In the genomic region with DNA sequence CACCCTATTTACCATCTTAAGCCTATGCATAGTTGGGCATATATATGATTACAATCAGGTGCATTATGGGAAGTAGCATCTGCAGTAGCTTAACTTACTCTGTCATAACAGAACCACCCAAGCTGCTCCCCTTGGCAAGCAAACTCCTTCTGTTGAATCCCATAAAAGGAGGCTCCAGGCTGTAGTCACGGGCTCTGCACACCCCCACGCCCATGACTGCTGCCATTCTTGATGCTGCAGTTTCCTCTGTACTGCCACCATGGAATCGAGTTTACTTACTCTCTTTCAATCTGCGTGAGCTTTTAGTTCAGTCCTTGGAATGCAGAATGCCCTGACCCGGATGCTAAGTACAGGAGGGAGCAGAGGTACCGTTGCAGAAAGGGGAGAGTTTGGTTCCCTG, we compare ENCODE assay signal across 15 mouse cellular contexts.
DNase-seq lines count a peak whose midpoint lies in the region; ATAC-seq and TF ChIP-seq lines count a peak whose summit lies in the region.
"Had no signal": no experiment of that assay in that cellular context is flagged by ENCODE, and none has a peak within 500 bp of the region (broad histone marks: within the 10 kb centered on the region; RNA-seq: fewer than 3 reads in every experiment).

No protein-coding gene starts in this region.

- TF ChIP-seq EP300 in heart, adult 2 months (IDR thresholded peaks at IDR 0.05; ENCODE audit: insufficient read depth, low read depth, low read length): no peak

- intact Hi-C loops in heart, adult 2 months (cut with DNase I): no loop called here

- TF ChIP-seq POLR2A in heart, adult 2 months (IDR thresholded peaks at IDR 0.05; ENCODE audit: insufficient read depth, low read depth, low read length): no peak

- H3K79me2 ChIP-seq in heart, adult 2 months (replicated peaks; ENCODE audit: control insufficient read depth, insufficient read depth, low read length): no peaks in the 10 kb centered on the region

- peak; percentile 89 for ATAC-seq in forebrain, postnatal 0 days

- no peak overlapping the region for H3K9ac ChIP-seq in heart, adult 2 months (ENCODE audit: low read depth, low read length)
- no peak overlapping the region for H3K9ac ChIP-seq in forebrain, postnatal 0 days
- H3K9ac ChIP-seq: embryonic facial prominence, embryonic 12.5 days; limb, embryonic 15.5 days had no signal

- TF ChIP-seq CTCF in heart, adult 2 months (IDR thresholded peaks at IDR 0.05): no peak
- TF ChIP-seq CTCF in forebrain, postnatal 0 days (IDR thresholded peaks at IDR 0.05; ENCODE audit: low read depth): no peak

- no peak overlapping the region for H3K4me3 ChIP-seq in heart, adult 2 months
- no peak overlapping the region for H3K4me3 ChIP-seq in forebrain, postnatal 0 days (ENCODE audit: low read depth, low read length)
- H3K4me3 ChIP-seq: embryonic facial prominence, embryonic 12.5 days; limb, embryonic 15.5 days had no signal

- H3K27ac ChIP-seq in heart, adult 2 months: no peak overlapping the region
- H3K27ac ChIP-seq in forebrain, postnatal 0 days (ENCODE audit: low read depth, low read length): peak overlapping the region; percentile 50; the same call in 1 of the 2 replicates
- H3K27ac ChIP-seq: embryonic facial prominence, embryonic 12.5 days; limb, embryonic 15.5 days had no signal

- peak; percentile 53 for DNase-seq in heart, adult 11 months
- DNase-seq in heart, adult 2 months: no peak
- DNase-seq in forebrain, postnatal 0 days: peak; percentile 79
- DNase-seq in layer of hippocampus, postnatal 14 days (ENCODE audit: low spot score in 2 of 2): peak; percentile 56 to 70
- peak; percentile 65 to 73 for DNase-seq in right cerebral cortex, postnatal 36 days (ENCODE audit: low spot score in 2 of 2)
- no peak for DNase-seq in ovary, postnatal 14 days (ENCODE audit: low spot score)
- DNase-seq in spleen, postnatal 36 days (ENCODE audit: low spot score in 2 of 2): no peak
- no peak for DNase-seq in liver
- DNase-seq: cerebellum, adult 18-20 months; kidney, adult 11 months; lung, postnatal 36 days; retina, postnatal 1 day; thymus, postnatal 14 days had no signal

- H3K27me3 ChIP-seq in heart, adult 2 months (ENCODE audit: control insufficient read depth, insufficient read depth, low read length): no peaks in the 10 kb centered on the region
- no peaks in the 10 kb centered on the region for H3K27me3 ChIP-seq in forebrain, postnatal 0 days (ENCODE audit: insufficient read depth, low read length)
- H3K27me3 ChIP-seq: embryonic facial prominence, embryonic 12.5 days; limb, embryonic 15.5 days had no signal

- no peaks in the 10 kb centered on the region for H3K9me3 ChIP-seq in forebrain, postnatal 0 days (ENCODE audit: low read length)
- H3K9me3 ChIP-seq: embryonic facial prominence, embryonic 12.5 days; limb, embryonic 15.5 days had no signal

- H3K4me2 ChIP-seq in forebrain, postnatal 0 days (ENCODE audit: low read depth): peak overlapping the region; percentile 23; the same call in 1 of the 2 replicates
- H3K4me2 ChIP-seq: embryonic facial prominence, embryonic 12.5 days; limb, embryonic 15.5 days had no signal

- no peaks in the 10 kb centered on the region for H3K36me3 ChIP-seq in heart, adult 2 months (ENCODE audit: control insufficient read depth, insufficient read depth, low read length)
- H3K36me3 ChIP-seq in forebrain, postnatal 0 days (ENCODE audit: insufficient read depth): no peaks in the 10 kb centered on the region
- H3K36me3 ChIP-seq: embryonic facial prominence, embryonic 12.5 days; limb, embryonic 15.5 days had no signal

- WGBS in heart, adult 2 months: 56% methylated on average over 6 of the region's 6 CpGs
- WGBS in forebrain, postnatal 0 days: 46% methylated on average over 6 of the region's 6 CpGs

- H3K4me1 ChIP-seq in heart, adult 2 months (ENCODE audit: control insufficient read depth, insufficient read depth, low read length): no peaks in the 10 kb centered on the region
- peaks cover 4% of the 10 kb centered on the region; the same call in 1 of the 2 replicates for H3K4me1 ChIP-seq in forebrain, postnatal 0 days (ENCODE audit: insufficient read depth)

Comparison
In these comparisons a context has a peak if more than half of its experiments do, and no peak if none do; other contexts are left out.
1. DNase-seq: peak in heart, adult 11 months (single experiment), forebrain, postnatal 0 days (single experiment), layer of hippocampus, postnatal 14 days (2 of 2) and right cerebral cortex, postnatal 36 days (2 of 2); none in heart, adult 2 months (0 of 2), ovary, postnatal 14 days (single experiment), spleen, postnatal 36 days (0 of 2) and liver (single experiment).